Mouse (Mus musculus) erythroblast, adult 5-6 weeks (primary cell): ENCODE measurements around the gene Ghrl. TPM values are rescaled to one million over a fixed set of nuclear protein-coding genes. Genes with fewer than 3 reads are reported as not detected.
"Not testable (repeated sequence)": the region's sequence is repeated elsewhere in the genome, so short reads cannot be mapped to it uniquely, and the experiment has no call there.

Experiments
- ATAC-seq: replicated peaks from 2 replicates; pipeline ENCODE4 v1.8.0; 2016; ENCODE audit warnings: moderate number of reproducible peaks, mild to moderate bottlenecking, moderate TSS enrichment, inconsistent platforms; ENCODE audit not compliant: poor library complexity, low FRiP score, severe bottlenecking
- total RNA-seq, 2 experiments: library from RNA; stranded (forward) in 1 of 2; stranded (reverse) in 1 of 2; fragments of 150-400 nt in 1 of 2; fragments of 200-764, 138-1000 nt in 1 of 2; gene quantifications; 2 replicates each; pipeline versions ENCODE4 v1.2.3 to v1.2.4; 2015 to 2017; ENCODE audit warnings: low replicate concordance in 2 of 2

Ghrl gene
- total RNA-seq, 2 experiments from 2014 or later, result not detected

DNA sequence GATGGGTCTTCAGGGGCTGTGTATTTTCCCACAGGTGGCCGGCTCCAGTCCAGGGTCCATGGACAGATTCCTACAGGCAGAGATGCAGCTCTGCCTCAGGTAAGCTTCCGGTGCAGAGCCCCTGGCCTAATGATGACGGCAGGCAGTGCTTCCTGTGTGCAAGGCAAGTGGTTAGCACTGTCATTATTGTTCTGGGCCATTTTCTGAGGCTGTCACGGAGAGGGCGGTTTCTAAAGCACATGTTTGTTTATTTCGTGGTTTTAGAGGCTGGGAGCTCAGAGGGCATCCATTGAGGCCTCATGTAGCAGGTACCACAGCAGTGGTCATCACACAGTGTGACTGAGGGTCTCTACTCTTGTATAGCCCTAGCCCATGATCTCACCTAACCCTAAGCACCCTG, 46.7 kb downstream of the Ghrl start:
- no peak for ATAC-seq

DNA sequence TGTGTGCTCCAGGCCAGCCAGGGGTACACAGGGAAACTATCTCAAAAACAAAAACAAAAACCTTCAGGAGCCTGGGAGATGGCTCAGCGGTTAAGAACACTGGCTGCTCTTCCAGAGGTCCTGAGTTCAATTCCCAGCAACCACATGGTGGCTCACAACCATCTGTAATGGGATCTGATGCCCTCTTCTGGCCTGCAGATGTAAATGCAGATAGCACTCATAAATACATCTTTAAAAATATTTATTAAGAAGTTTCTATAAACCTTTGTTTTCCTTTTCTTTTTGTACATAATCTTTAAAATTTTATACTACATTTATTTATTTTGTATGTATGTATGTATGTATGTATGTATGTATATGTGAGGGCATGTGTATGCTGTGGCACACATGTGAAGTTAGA, 47.7 kb downstream of the Ghrl start:
- not testable (repeated sequence) for ATAC-seq

DNA sequence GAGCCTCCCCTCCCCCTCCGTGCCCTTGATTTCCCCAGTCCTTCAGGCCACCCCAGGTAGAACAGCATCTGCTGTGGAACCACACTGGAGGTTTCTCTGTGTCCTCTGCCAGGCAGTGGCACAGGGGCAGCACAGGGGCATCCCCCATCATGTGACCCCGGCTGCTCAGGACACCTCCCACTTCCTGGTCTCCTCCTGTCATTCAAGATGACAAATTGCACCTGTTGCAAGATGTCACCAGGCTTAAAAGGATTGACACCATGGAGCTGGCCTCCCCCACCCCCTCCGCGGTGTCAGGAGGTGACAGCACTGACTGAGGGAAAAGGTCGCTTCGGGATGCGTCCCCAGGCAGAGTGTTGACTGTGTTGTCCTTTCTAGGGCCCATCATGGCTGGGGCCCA, 49.9 kb downstream of the Ghrl start:
- no peak for ATAC-seq

DNA sequence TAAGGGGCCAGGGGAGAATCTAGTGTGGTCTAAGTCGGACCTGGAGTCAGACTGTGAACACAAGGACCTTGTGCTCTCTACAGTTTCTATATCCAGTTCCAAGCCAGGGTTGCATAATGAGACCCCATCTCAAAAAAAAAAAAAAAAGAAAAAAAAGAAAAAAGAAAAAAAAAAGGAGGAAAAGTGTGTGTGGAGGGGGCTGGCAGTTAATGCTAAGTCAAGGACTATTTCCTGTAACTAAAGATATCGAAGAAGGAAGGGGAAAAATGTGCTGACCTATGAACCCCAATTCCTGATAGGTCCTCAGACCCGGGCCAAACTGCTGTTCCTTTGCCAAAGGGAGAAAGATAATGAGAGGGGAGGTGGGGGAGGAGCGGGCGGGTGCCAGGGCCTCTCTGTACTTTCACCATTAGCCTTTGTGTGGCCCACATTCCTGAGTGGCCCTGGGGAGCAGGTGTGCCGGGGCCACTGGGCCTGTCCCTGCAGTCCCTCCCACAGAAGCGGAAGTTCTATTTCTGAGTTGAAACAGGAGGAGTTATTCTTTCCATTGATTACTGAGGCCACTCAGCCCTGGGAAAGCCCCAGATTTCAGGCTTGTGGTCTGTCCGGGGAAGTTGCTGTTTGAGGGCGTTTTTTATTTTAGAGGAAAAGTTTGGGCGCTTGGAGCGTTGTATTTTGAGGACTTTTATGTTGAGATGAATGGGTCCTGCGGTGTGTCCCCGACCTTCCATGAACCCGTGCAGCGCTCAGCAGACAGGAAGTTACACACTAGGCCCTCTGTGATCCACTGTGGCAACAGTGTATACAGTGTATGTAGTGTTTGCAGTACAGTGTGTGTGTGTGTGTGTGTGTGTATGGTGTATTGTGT, 51.2 kb downstream of the Ghrl start:
- no peak for ATAC-seq

DNA sequence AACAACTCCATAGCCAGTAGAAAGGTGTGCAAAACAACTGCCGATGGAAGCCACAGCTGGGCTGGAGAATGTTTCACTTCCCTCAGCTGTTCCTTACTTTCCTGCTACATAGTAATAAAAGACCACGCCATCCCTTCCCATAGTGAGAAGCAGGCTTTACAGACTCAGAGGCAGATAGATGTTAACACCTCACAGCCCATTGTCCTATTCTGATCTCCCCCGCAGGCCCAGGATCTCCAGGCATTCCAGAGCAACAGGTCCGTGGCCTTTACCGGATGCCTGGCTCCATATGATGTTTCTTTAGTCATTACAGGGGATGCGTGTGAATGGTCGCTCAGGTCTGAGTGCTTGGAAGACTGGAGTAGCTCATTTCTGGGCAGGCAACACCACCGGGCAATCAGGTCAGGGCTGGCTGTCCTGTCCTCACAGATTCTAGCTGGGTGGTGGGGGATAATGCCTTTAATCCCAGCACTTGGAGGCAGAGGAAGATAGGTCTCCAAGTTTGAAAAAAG, 52.0 kb downstream of the Ghrl start:
- no peak for ATAC-seq

Other genes starting within 250 kb of the Ghrl start
- gene Il17rc, start 248.5 kb downstream of the Ghrl start, total RNA-seq (2015; ENCODE audit: low replicate concordance), result not detected in 2 replicates
- gene Il17rc, start 248.5 kb downstream of the Ghrl start, total RNA-seq (2017; ENCODE audit: low replicate concordance), result not detected in 2 replicates
- gene Creld1, start 236.6 kb downstream of the Ghrl start, total RNA-seq (2015; ENCODE audit: low replicate concordance), result not detected in 2 replicates
- gene Creld1, start 236.6 kb downstream of the Ghrl start, total RNA-seq (2017; ENCODE audit: low replicate concordance), result 2.7 TPM in 1 of 2 replicates, not detected in the other
- gene Prrt3, start 217.9 kb downstream of the Ghrl start, total RNA-seq (2015; ENCODE audit: low replicate concordance), result not detected in 2 replicates
- gene Prrt3, start 217.9 kb downstream of the Ghrl start, total RNA-seq (2017; ENCODE audit: low replicate concordance), result 0.34 TPM in 1 of 2 replicates, not detected in the other
- gene Emc3, start 188.2 kb downstream of the Ghrl start, total RNA-seq (2015; ENCODE audit: low replicate concordance), result 21.5 and 28.8 TPM in 2 replicates
- 18.2 and 21.3 TPM in 2 replicates for gene Emc3, start 188.2 kb downstream of the Ghrl start, total RNA-seq (2017; ENCODE audit: low replicate concordance)
- 27.8 and 40.3 TPM in 2 replicates for gene Fancd2, start 188.2 kb downstream of the Ghrl start, total RNA-seq (2015; ENCODE audit: low replicate concordance)
- 32.1 and 36.5 TPM in 2 replicates for gene Fancd2, start 188.2 kb downstream of the Ghrl start, total RNA-seq (2017; ENCODE audit: low replicate concordance)
- gene Fancd2os, start 119.2 kb downstream of the Ghrl start, total RNA-seq (2015; ENCODE audit: low replicate concordance), result not detected in 2 replicates
- not detected in 2 replicates for gene Fancd2os, start 119.2 kb downstream of the Ghrl start, total RNA-seq (2017; ENCODE audit: low replicate concordance)
- 86.5 and 91.5 TPM in 2 replicates for gene Brk1, start 115.1 kb downstream of the Ghrl start, total RNA-seq (2015; ENCODE audit: low replicate concordance)
- 36.9 and 54.7 TPM in 2 replicates for gene Brk1, start 115.1 kb downstream of the Ghrl start, total RNA-seq (2017; ENCODE audit: low replicate concordance)
- gene Vhl, start 95.9 kb downstream of the Ghrl start, total RNA-seq (2015; ENCODE audit: low replicate concordance), result 6.3 and 11.5 TPM in 2 replicates
- gene Vhl, start 95.9 kb downstream of the Ghrl start, total RNA-seq (2017; ENCODE audit: low replicate concordance), result 3.6 and 8.9 TPM in 2 replicates
- 18.8 and 56.0 TPM in 2 replicates for gene Irak2, start 81.4 kb downstream of the Ghrl start, total RNA-seq (2015; ENCODE audit: low replicate concordance)
- gene Irak2, start 81.4 kb downstream of the Ghrl start, total RNA-seq (2017; ENCODE audit: low replicate concordance), result 58.7 and 68.4 TPM in 2 replicates
- gene Tatdn2, start 22.8 kb downstream of the Ghrl start, total RNA-seq (2015; ENCODE audit: low replicate concordance), result 2.9 and 22.8 TPM in 2 replicates
- gene Tatdn2, start 22.8 kb downstream of the Ghrl start, total RNA-seq (2017; ENCODE audit: low replicate concordance), result 36.4 and 49.5 TPM in 2 replicates
- 32.9 and 35.7 TPM in 2 replicates for gene Sec13, start 20.9 kb upstream of the Ghrl start, total RNA-seq (2015; ENCODE audit: low replicate concordance)
- gene Sec13, start 20.9 kb upstream of the Ghrl start, total RNA-seq (2017; ENCODE audit: low replicate concordance), result 29.3 and 45.0 TPM in 2 replicates